Mouse (Mus musculus) small intestine, adult 2 months (tissue): ENCODE measurements around the gene Rhno1.

Source experiments
- CTCF ChIP-seq: fragments of 200-500 bp; IDR thresholded peaks from 2 replicates; pipeline ENCODE4 v1.5.1; 2012; ENCODE audit warnings: low read depth, mild to moderate bottlenecking, control low read depth, inconsistent platforms, low read length, moderate library complexity, mixed read lengths; ENCODE audit not compliant: insufficient replicate concordance, insufficient read length; ENCODE audit errors: extremely low read depth
- POLR2A ChIP-seq: fragments of 200-500 bp; IDR thresholded peaks from 2 replicates; pipeline ENCODE4 v1.6.1; 2012; ENCODE audit warnings: low read depth, mild to moderate bottlenecking, control low read depth, inconsistent platforms, low read length, moderate library complexity

- no peak for TF ChIP-seq POLR2A
- no peak for TF ChIP-seq CTCF
Measured at GRCm38 (mm10) chr6:128379636-128380035, 16.9 kb upstream of the Rhno1 start.
